Mouse (Mus musculus): ENCODE data around the gene Sympk.

Gene Sympk

DNA sequence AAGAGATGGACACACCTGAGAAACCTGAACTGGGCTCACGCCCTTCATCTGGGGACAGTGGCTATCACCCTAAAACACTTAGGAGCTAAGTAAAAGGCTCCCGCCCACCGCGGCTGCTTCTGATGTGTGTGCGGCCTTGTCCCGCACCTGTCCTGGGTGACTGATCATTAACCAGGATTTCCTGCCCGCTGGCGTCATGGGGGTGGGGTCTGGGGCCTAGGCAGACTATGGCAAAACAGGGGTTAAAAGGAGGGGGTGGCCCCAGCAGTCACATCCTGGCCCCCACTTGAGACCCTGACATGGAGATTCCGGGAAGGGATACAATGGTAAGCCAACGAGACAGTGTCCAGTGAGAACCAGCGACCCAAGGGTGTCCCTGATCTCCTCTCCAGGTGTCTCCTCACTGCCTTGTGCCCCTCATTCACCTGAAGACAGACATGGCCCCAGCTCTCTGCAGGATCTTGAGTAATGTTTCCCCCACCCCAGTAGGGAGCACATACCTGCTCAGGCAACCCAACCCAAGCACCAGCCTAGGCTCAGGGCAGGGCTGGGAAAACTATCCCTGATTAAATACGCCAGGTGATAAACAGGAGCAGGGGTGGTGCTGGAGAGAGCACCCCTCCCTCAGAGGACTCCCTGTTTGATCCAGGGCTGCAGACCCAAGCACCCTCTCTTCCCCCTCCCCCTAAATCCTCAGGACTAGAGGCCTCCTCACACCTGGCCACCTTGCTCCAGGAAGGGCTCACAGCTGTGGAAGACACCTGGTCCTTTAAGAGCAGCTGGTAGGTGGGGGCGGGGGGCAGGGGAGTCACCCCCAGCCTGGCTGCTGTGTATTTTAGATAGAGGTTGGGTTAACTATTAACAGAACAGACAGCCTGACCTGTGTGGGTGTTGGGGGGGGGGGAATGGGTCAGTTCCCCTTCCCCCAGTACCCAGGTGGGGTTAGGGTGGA is 16.9 kb upstream of the Sympk start:
- no peak for DNase-seq (ENCODE audit: low spot score)

- DNase-seq (ENCODE audit: low spot score): no peak
Measured at GRCm38 (mm10) chr7:19010581-19010980, 13.6 kb upstream of the Sympk start.

DNA sequence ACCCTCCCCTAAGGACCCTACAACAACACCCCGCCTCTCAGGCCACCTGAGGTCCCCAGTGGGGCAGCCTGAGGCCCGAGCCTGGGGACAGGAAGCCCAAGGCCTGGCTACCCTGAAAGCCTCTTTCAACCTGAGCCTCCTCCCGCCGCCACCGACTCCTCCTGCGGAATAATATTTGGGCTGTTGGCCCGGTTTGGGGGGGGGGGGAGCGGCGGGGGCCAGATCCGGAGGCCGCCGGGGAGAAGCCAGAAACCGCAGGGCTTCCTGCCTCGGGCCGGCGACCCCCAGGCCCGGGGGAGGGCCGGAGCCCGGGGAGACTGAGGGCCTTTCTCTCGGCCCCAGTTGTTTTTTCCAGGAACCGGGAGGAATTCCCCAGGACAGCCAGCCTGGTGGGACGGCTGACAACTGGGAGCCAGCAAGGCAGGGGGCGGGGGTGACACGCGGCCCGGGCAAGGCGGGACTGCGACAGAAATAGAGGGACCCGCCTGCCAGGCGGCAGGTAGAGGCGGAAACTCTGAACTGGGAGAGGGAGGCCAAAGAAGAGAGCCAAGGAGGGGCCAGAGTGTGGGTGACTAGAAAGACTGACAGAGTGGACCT is 12.1 kb upstream of the Sympk start:
- no peak for DNase-seq (ENCODE audit: low spot score)

GRCm38 (mm10) chr7:19012882-19013281 is 11.3 kb upstream of the Sympk start:
- no peak for DNase-seq (ENCODE audit: low spot score)

DNA sequence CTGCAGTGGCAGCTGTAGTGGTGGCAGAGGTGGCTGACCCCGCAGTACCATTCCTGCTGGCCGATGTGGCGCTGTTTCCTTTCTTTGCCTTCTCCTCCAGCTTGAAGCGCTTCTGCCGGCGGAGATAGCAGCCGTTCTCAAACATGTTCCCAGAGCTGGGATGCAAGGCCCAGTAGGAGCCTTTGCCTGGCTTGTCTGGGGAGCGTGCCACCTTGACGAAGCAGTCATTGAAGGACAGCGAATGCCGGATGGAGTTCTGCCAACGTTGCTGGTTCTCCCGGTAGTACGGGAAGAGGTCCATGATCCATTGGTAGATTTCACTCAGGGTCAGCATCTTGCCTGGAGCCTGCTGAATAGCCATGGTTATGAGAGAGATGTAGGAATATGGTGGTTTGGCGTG is 9.7 kb upstream of the Sympk start:
- no peak for DNase-seq (ENCODE audit: low spot score)

- DNase-seq (ENCODE audit: low spot score): no peak
Measured at GRCm38 (mm10) chr7:19016042-19016441, 8.1 kb upstream of the Sympk start.

DNA sequence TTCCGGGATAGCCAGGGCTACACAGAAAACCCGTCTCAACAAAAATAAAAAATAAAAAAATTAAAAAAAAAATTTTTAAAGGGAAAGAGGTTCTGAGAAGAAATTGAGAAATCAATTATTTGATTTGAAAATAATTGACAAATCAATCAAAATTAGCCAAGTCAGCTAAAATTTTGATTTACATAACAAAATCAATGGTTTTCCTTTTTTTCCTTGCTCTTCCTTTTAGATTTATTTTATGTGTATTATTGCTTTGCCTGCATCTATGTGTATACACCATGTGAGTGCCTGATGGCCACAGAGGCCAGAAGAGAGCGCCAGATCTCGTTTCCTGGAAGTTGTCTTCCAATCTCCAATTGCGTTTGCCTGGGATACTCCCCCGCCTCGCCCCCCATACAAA is 6.3 kb upstream of the Sympk start:
- no peak for DNase-seq (ENCODE audit: low spot score)

GRCm38 (mm10) chr7:19021048-19021447 is 3.1 kb upstream of the Sympk start:
- no peak for DNase-seq (ENCODE audit: low spot score)

- DNase-seq (ENCODE audit: low spot score): no peak
Measured at GRCm38 (mm10) chr7:19022189-19022958, 1.8 kb upstream of the Sympk start.

- peak; percentile 33 for DNase-seq (ENCODE audit: low spot score)
Measured at GRCm38 (mm10) chr7:19023357-19023814, 791 bp upstream of the Sympk start, which contains the start of gene Foxa3. Gene Foxa3 (minus strand): TSS chr7:19023538.

GRCm38 (mm10) chr7:19024581-19025255 is 541 bp downstream of the Sympk start:
- no peak for DNase-seq (ENCODE audit: low spot score)

GRCm38 (mm10) chr7:19028067-19028466 is 3.9 kb downstream of the Sympk start:
- no peak for DNase-seq (ENCODE audit: low spot score)

- peak; percentile 36 for DNase-seq (ENCODE audit: low spot score)
Measured at GRCm38 (mm10) chr7:19029084-19029653, 5.0 kb downstream of the Sympk start.

- DNase-seq (ENCODE audit: low spot score): no peak
Measured at GRCm38 (mm10) chr7:19031641-19032040, 7.5 kb downstream of the Sympk start.

DNA sequence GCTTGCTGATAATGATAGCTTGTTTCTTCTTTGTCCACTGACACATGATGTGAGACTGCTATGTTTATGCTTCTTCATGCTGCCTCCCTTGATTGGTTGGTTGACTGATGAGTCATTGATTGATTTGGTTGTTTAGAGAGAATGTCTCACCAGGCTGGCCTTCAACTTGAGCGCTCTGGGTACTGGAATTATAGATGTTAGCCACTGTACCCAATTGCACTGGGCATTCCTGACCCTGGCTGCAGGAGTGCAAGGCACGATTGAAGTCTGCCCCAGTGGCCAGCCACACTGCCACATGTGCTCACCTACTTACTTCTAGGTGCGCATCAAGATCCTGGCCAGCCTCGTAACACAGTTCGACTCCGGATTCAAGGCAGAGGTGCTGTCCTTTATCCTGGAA is 20.4 kb downstream of the Sympk start:
- DNase-seq (ENCODE audit: low spot score): no peak

GRCm38 (mm10) chr7:19046286-19047069 is 22.3 kb downstream of the Sympk start:
- no peak for DNase-seq (ENCODE audit: low spot score)

DNA sequence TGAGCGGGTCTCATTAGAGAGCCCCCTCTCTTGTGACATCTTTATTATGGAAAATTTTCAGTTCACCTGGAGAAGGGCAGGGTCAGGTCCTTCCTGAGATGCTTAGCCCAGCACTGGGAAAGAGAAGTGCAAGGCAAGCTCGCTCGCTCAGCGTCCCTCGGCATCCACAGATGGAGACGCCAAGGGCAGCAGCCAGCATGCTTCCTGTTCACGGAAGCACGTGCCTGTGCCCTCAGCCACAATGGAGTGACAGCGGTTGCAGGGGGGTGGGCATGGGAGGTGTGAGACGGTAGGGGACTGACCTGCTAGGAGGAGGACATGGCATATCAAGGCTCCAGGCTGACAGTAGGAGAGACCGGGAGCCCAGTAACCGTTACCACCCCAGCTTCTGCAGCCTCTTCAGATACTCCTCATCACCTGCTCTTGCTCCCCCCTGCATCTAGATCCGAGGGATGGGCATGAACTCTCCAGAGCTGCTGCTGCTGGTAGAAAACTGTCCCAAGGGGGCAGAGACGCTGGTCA is 23.9 kb downstream of the Sympk start:
- DNase-seq (ENCODE audit: low spot score): no peak

- DNase-seq (ENCODE audit: low spot score): no peak
Measured at GRCm38 (mm10) chr7:19049252-19049651, 25.1 kb downstream of the Sympk start.

DNA sequence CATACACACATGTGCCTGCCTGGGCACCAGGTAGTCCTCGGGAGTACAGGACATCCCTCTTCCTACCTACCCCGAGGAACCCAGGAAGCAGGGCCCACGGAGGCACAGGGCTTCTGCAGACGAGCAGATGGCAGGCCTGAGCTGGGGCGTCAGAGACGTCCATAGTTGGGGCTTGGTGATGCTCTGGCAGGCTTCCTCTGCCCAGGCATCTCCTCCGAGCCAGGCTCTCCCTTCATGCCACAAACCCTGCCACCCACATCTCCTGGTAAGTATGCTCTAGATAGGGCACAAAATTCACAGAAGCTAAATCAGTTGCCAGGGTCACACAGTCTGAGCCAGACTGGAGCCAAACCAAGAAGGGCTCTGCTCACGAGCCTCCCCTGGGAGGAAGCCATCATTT is 26.0 kb downstream of the Sympk start:
- DNase-seq (ENCODE audit: low spot score): no peak

DNA sequence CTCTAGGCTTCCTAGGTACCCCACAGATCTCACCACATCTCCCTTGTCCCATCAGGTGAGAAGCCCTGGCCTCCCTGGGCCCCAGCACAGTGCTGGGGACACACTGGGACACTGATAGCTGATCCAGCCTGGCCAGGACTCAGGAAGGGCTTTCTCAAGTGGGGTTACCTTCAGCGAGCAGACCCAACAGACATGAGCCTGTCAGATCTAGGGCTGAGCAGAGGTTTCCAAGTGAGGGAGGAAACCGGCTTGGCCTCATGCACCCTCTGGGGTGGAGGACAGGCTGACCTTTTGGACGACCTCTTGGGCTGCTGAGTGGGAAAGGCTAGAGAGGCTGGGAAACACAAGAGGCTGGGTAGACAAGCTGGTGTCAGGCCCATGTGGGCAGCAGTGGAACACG is 27.0 kb downstream of the Sympk start:
- DNase-seq (ENCODE audit: low spot score): no peak

Measured in urinary bladder, postnatal 25 days (tissue).